Mouse (Mus musculus) intestine, embryonic 14.5 days (tissue): ENCODE data around the gene 4930402F06Rik. TPM values are rescaled to one million over a fixed set of nuclear protein-coding genes. Genes with fewer than 3 reads are reported as not detected.

Experiments used
- ATAC-seq: fragments of 200-750 bp; cut with Nextera tagmentation; replicated peaks from 2 replicates; pipeline ENCODE4 v1.8.0; 2017; ENCODE audit warnings: low read depth, moderate number of reproducible peaks, moderate TSS enrichment, moderate library complexity; ENCODE audit not compliant: low FRiP score, low TSS enrichment
- DNase-seq: peaks from one replicate; pipeline ENCODE4 v3.0.0-alpha.2; 2018; ENCODE audit warnings: low spot score
- H3K27ac ChIP-seq: fragments of 300-500 bp; sonication (generic); 2 replicates; pipeline ENCODE4 v1.5.1; 2014; ENCODE audit warnings: low read depth, mild to moderate bottlenecking, control low read depth
- H3K27me3 ChIP-seq: fragments of 300-500 bp; sonication (generic); replicated peaks from 2 replicates; pipeline ENCODE4 v1.6.1; 2014; ENCODE audit warnings: low read length, control low read depth; ENCODE audit not compliant: control insufficient read depth, insufficient read depth
- H3K36me3 ChIP-seq: fragments of 300-500 bp; sonication (generic); 2 replicates; pipeline ENCODE4 v1.6.1; 2014; ENCODE audit warnings: low read length, control low read depth; ENCODE audit not compliant: control insufficient read depth, insufficient read depth
- H3K4me1 ChIP-seq: fragments of 300-500 bp; sonication (generic); replicated peaks from 2 replicates; pipeline ENCODE4 v1.6.1; 2014; ENCODE audit warnings: low read length, control low read depth, mixed read lengths; ENCODE audit not compliant: control insufficient read depth, insufficient read depth
- H3K4me2 ChIP-seq: fragments of 300-500 bp; sonication (generic); 2 replicates; pipeline ENCODE4 v1.6.1; 2014; ENCODE audit warnings: low read length
- H3K4me3 ChIP-seq: fragments of 300-500 bp; sonication (generic); 2 replicates; pipeline ENCODE4 v1.5.1; 2014; ENCODE audit warnings: low read depth, low read length, control low read depth, mixed read lengths
- H3K9ac ChIP-seq: fragments of 300-500 bp; sonication (generic); 2 replicates; pipeline ENCODE4 v1.6.1; 2014; ENCODE audit warnings: mild to moderate bottlenecking, low read length
- H3K9me3 ChIP-seq: fragments of 300-500 bp; sonication (generic); 2 replicates; pipeline ENCODE4 v1.6.1; 2016; ENCODE audit warnings: low read length, control low read depth; ENCODE audit not compliant: control insufficient read depth
- WGBS: fragments of 180-500 bp; shearing (Covaris S2); extraction: QIAGEN DNeasy Blood & Tissue Kit; methylation state at CpG from one replicate; pipeline ENCODE4 v1.1.7; 2014; 5-methylcytosine and 5-hydroxymethylcytosine counted together
- polyA plus RNA-seq: library from polyadenylated mRNA; unstranded; fragments of >200 nt; fragmentation: Nextera tagmentation; extraction: Ambion mirVana; gene quantifications from 2 replicates; pipeline ENCODE4 v1.2.1, GENCODE M21; 2014

Gene 4930402F06Rik
- polyA plus RNA-seq, 1 experiment from 2014 or later = not detected

DNA sequence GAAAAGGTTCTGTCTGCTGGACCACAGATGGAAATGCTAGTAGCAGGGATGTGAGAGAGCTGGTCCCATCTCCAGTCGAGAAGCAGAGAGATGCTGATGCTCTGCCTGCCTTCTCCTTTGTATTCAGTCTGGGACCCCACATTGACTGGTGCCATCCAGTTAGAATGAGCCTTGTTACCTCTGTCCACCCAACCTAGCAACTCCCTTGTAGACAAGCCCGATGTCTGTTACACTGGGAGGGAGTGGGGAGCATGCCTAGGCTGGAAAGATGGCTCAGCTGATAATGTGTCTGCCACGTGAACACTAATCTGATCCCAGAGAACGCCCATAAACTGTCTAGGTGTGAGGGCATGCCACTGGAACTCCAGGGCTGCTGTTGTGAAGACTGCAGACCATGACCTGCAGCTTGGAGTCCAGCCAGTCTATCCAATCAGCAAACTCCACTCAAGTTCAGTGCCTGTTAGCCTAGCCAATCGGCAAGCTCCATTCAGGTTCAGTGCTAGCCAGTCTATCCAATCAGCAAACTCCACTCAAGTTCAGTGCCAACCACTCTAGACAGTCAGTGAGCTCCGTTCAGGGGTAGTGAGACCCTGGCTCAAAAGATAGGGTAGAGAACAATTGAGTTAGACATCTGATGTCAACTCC, 1.3 kb upstream of the 4930402F06Rik start:
- no peak for ATAC-seq
- Histone ChIP-seq H3K27me3 (no peaks in the 10 kb centered on the region), H3K36me3 (peaks cover 18% of the 10 kb centered on the region; the same call in 1 of the 2 replicates), H3K4me2 (no peak overlapping the region), H3K4me3 (no peak overlapping the region), H3K4me1 (0 out of 2 replicates have a peak, but pooled peaks cover 4% of the 10 kb centered on the region), H3K9ac (no peak overlapping the region), H3K9me3 (no peaks in the 10 kb centered on the region), H3K27ac (no peak overlapping the region)
- WGBS = 78% methylated on average over 6 of the region's 6 CpGs
- DNase-seq = no peak

DNA sequence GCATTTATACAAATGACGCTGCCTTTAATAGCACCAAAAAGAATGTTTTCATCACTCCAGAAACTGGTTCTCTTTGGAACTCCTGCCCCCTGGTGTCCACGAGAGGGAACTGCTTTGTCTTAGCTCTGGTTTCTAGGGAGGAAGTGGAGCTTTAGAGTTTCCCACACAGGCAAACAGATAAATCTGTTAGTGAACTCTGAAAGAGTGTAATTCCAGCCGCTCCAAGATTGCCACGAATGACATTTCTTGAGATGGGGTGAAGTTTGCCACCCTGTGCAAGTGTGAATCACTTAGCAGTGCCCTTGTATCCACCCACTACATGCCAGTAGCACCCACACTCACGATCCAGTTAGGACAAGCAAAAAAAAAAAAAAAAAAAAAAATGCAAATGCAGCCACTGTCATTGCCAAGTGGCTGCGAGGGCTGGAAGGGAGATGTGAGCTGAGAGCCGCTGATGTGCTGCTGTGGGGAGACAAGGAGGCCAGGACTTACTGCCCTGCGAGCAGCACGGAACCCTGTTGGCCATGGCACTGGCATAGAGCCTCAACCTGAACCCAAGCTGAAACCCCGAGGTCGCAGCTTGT, 707 bp upstream of the 4930402F06Rik start:
- Histone ChIP-seq H3K9ac (no peak overlapping the region), H3K27ac (no peak overlapping the region), H3K4me1 (0 out of 2 replicates have a peak, but pooled peaks cover 4% of the 10 kb centered on the region), H3K9me3 (no peaks in the 10 kb centered on the region), H3K27me3 (no peaks in the 10 kb centered on the region), H3K36me3 (peaks cover 18% of the 10 kb centered on the region; the same call in 1 of the 2 replicates), H3K4me2 (no peak overlapping the region), H3K4me3 (no peak overlapping the region)
- DNase-seq = peak; percentile 77
- 47% methylated on average over 11 of the region's 11 CpGs for WGBS
- no peak for ATAC-seq

DNA sequence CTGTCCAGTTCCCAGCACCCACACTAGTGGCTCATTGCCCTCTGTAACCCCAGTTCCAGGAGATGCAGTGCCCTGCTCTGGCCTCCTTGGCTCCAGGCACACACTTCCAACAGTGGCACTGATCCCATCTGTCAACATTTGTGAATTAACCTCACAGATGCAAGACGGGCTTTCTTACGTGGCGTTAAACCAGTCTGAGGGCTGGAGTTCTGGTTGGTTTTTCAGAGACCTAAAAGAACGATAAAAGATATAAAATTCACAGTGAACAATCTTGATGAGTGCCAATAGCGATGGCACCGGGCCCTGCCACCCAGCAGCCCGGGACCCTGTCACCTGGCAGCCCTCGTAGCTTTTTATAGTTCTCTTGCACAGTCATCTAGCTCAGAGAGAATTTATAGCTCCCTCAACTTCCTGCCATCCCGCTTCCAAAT, 11.5 kb downstream of the 4930402F06Rik start:
- no peak overlapping the region for H3K9ac ChIP-seq
- DNase-seq (peak; percentile 37), ATAC-seq (no peak)
- H3K4me2 ChIP-seq = no peak overlapping the region
- no peak overlapping the region for H3K4me3 ChIP-seq
- WGBS = 63% methylated on average over 9 of the region's 9 CpGs
- no peaks in the 10 kb centered on the region for H3K4me1 ChIP-seq
- H3K27ac ChIP-seq = no peak overlapping the region
- H3K9me3 ChIP-seq = 0 out of 2 replicates have a peak, but pooled peaks cover 4% of the 10 kb centered on the region
- no peaks in the 10 kb centered on the region for H3K27me3 ChIP-seq
- no peaks in the 10 kb centered on the region for H3K36me3 ChIP-seq

DNA sequence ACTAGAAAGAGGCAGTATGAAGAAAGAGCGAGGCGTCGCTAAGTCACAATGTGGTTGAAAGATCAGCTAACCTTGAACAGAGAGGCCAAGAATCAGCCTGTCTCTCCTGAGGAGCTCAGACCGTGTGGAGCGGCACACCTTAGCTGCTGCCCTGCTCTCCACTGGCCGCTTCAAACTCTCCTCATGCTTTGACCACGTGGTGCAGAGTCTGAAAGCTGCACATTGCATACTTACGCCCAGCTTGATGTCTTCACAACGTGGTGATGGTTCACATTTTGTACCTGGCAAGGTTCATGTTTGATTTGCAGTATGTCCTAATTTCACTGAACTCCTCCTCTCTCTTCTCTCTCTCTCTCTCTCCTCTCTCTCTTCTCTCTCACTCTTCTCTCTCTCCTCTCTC, 17.7 kb downstream of the 4930402F06Rik start:
- no peaks in the 10 kb centered on the region for H3K9me3 ChIP-seq
- DNase-seq (no peak), ATAC-seq (no peak)
- H3K36me3 ChIP-seq = no peaks in the 10 kb centered on the region
- no peak overlapping the region for H3K9ac ChIP-seq
- no peaks in the 10 kb centered on the region for H3K4me1 ChIP-seq
- no peaks in the 10 kb centered on the region for H3K27me3 ChIP-seq
- no peak overlapping the region for H3K4me2 ChIP-seq
- 67% methylated on average over 9 of the region's 9 CpGs for WGBS
- no peak overlapping the region for H3K27ac ChIP-seq
- no peak overlapping the region for H3K4me3 ChIP-seq

DNA sequence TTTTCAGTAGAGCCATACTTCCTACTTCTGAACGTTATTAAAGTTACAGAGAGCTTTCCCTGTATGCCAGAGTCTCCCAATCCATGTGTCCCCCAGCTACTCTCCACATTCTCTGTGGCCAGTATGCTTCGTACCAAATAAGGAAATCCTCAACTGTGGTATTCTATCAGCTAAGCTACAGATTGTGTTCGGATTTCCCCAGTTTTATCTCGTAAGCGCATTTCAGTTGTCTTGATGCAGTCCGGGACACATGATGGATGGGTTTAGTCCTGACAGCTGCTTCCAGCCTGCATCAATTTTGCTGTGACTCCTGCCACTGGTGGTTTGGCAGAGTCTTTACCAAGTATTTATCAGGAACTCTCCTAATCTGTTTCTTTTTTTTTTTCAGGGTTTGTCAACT, 19.4 kb downstream of the 4930402F06Rik start:
- Histone ChIP-seq H3K9ac (no peak overlapping the region), H3K27ac (no peak overlapping the region), H3K4me2 (no peak overlapping the region), H3K9me3 (no peaks in the 10 kb centered on the region), H3K4me1 (no peaks in the 10 kb centered on the region), H3K4me3 (no peak overlapping the region), H3K36me3 (no peaks in the 10 kb centered on the region), H3K27me3 (no peaks in the 10 kb centered on the region)
- ATAC-seq (no peak), DNase-seq (no peak)
- WGBS = 21% methylated on average over 6 of the region's 6 CpGs

DNA sequence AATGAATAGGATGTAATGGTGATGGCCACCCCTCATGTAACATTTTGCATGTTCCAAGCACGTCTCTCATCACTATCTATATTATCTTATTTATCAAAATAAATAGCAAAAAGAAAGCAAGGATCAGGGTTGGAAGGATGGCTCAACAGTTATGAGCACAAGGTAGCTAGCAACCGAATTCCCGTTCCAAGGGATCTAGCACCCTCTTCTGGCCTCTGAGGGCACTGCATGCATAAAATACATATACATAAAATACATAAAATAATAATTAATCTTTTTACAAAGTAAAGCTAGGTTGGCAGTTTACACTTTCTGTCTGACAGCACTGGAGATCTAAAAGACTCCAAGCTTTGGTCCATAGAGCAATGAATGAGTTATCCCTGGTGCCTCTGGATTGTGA, 24.0 kb downstream of the 4930402F06Rik start:
- DNase-seq (peak; percentile 75), ATAC-seq (no peak)
- Histone ChIP-seq H3K4me1 (no peaks in the 10 kb centered on the region), H3K27me3 (no peaks in the 10 kb centered on the region), H3K27ac (no peak overlapping the region), H3K9ac (no peak overlapping the region), H3K36me3 (no peaks in the 10 kb centered on the region), H3K9me3 (no peaks in the 10 kb centered on the region), H3K4me3 (no peak overlapping the region), H3K4me2 (no peak overlapping the region)
- 20% methylated on average over 3 of the region's 3 CpGs for WGBS

DNA sequence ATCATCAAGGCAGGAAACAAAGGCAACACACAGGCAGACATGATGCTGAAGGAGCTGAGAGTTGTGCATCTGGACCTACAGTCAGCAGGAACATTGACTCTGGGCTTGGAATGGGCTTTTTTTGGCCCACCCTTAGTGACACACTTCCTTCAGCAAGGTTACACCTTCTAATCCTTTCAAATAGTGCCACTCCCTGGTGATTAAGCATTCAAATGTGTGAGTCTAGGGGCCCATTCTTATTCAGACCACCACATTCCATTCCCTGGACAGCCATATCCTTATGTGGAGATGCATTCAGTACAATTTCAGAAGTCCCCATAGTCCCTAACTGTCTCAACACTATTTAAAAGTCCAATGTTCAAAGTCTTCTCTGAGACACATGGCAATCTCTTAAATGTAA, 26.3 kb downstream of the 4930402F06Rik start:
- Histone ChIP-seq H3K27ac (no peak overlapping the region), H3K9ac (no peak overlapping the region)
- DNase-seq = no peak

DNA sequence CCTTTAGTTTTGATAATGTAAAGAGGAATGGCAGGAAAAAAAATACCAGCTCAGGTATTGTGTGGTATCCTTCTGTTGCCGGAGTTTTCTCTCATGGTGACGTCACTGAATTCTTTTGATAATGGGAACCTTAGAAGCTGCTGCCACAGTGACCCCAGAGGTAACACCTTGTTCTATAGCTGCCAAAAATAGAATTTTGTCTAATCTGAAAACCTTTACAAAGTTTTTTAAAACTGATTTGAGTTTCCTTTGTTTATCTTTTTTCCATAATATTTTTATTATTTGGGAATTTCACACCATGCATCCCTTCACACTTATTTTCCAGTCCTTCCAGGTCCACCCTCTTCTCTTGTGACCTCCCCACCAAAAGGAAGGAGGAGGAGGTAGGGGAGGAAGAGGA, 29.3 kb downstream of the 4930402F06Rik start, which contains the start of gene 4930568D16Rik:
Gene 4930568D16Rik, minus strand, starts transcription at position 101 of the 400 bp plus-strand sequence.
- DNase-seq = no peak
- no peak within 1 kb of the TSS for H3K4me2 ChIP-seq
- 0 out of 2 replicates have a peak, but pooled peaks cover 2% of the 10 kb centered on the region for H3K9me3 ChIP-seq
- H3K4me3 ChIP-seq = no peak within 1 kb of the TSS
- no peaks in the 10 kb centered on the region for H3K4me1 ChIP-seq
- H3K9ac ChIP-seq = no peak within 1 kb of the TSS
- no peak within 1 kb of the TSS for H3K27ac ChIP-seq
- no peaks in the 10 kb centered on the region for H3K36me3 ChIP-seq
- WGBS = 80% methylated on average over 2 of the region's 2 CpGs
- no peaks in the 10 kb centered on the region for H3K27me3 ChIP-seq
- ATAC-seq = no peak

More for the DNA sequence above, 26.3 kb downstream of the 4930402F06Rik start:
- H3K4me3 ChIP-seq = no peak overlapping the region
- H3K4me2 ChIP-seq = no peak overlapping the region
- H3K9me3 ChIP-seq = no peaks in the 10 kb centered on the region
- no peaks in the 10 kb centered on the region for H3K27me3 ChIP-seq
- no peaks in the 10 kb centered on the region for H3K36me3 ChIP-seq
- no peaks in the 10 kb centered on the region for H3K4me1 ChIP-seq
- ATAC-seq = no peak

DNA sequence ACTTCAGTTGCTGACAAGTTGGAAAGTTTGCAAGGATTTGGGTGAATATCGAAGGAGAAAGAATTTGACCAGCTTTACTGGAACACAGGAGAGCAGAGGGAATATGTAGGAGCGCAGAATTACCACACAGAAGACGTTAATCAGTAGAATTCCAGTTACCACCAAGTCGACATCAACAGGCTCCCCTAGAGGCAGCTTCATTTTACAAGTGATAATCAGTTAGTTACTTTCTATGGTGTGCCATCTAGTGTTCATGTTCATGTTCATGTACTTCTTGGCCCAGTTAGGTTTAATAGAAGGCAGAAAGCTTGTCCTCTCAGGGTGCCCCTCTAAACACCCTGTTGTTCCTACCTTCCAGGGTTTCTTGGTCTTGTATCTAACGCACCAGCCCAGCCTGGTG, 47.8 kb downstream of the 4930402F06Rik start:
- Histone ChIP-seq H3K9ac (no peak overlapping the region), H3K4me2 (no peak overlapping the region), H3K4me3 (no peak overlapping the region), H3K4me1 (no peaks in the 10 kb centered on the region), H3K9me3 (no peaks in the 10 kb centered on the region), H3K27ac (no peak overlapping the region), H3K27me3 (no peaks in the 10 kb centered on the region), H3K36me3 (no peaks in the 10 kb centered on the region)
- WGBS = 57% methylated on average over 5 of the region's 5 CpGs
- no peak for DNase-seq
- ATAC-seq = no peak
